Mouse (Mus musculus): ENCODE data around the gene Bfar. TPM values are rescaled to one million over a fixed set of nuclear protein-coding genes. Genes with fewer than 3 reads are reported as not detected.
"Not testable (repeated sequence)": the region's sequence is repeated elsewhere in the genome, so short reads cannot be mapped to it uniquely, and the experiment has no call there.

The Bfar gene
- total RNA-seq, 2 experiments from 2014 or later: 33.1 to 33.2 TPM

GRCm38 (mm10) chr16:13716821-13717553 is 45.3 kb downstream of the Bfar start:
- no peak for DNase-seq (ENCODE audit: low spot score)

DNA sequence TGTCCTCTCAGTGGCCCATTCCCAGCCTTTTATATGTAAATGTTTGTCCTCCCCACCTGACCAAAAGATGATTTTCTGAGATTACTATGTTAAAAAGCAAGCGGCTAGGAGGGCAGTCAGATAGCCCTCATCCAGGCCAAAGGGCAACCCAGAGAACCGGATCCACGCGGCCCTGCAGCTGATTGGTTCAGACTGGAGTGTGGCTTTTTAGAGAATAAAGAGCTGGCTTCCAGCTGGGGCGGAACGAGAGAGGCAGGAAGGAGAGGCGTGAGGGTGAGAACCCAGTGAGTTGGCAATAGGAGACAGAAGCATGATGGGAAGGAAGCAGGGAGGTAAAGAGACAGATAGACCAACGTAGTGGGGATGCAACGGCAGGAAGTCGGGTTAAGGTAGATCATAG is 51.3 kb downstream of the Bfar start:
- no peak for DNase-seq (ENCODE audit: low spot score)

DNA sequence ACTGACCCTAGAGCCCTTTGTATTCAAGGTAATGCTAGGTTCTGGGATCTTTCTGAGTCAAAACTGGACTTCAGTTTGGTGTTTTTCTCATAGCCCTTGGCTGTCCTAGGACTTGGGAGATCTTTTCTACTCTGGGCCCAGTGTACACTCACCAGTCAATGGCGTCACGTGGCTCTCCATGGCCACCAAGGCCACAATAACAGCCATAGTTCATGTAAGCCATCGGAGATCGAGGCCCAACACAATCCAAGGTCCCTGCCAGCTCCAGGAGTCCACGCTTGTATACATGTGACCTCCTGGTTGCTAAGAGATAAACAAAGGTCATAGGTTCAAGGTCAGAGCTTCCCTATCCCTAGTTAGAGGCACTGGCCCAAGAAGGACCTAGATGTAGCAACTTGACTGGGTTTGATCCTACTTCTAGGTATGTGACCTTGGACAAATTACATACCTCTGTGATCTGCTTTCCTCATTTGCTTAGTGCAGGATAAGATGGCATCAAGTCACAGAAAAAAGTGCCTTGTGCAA is 56.2 kb downstream of the Bfar start:
- no peak for DNase-seq (ENCODE audit: low spot score)

DNA sequence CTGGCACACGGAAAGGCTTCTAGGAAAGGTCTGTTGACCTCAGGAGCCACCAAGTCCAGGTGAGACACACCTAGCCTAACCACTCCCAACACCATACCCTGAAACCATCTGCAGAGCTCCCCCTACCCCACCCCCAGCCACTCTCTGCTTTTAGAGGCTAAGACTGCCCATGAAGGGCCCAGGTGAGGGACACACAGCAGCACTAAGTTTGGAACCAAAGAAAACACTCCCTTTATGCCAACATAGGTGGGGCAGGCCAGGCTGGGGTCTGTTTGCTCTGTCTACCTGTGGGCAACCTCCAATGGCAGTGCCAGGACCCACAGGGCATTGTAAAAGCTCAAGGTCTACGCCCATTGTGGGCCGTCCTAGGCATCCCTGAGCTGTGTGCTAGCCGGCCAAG is 57.8 kb downstream of the Bfar start:
- DNase-seq (ENCODE audit: low spot score): no peak

DNA sequence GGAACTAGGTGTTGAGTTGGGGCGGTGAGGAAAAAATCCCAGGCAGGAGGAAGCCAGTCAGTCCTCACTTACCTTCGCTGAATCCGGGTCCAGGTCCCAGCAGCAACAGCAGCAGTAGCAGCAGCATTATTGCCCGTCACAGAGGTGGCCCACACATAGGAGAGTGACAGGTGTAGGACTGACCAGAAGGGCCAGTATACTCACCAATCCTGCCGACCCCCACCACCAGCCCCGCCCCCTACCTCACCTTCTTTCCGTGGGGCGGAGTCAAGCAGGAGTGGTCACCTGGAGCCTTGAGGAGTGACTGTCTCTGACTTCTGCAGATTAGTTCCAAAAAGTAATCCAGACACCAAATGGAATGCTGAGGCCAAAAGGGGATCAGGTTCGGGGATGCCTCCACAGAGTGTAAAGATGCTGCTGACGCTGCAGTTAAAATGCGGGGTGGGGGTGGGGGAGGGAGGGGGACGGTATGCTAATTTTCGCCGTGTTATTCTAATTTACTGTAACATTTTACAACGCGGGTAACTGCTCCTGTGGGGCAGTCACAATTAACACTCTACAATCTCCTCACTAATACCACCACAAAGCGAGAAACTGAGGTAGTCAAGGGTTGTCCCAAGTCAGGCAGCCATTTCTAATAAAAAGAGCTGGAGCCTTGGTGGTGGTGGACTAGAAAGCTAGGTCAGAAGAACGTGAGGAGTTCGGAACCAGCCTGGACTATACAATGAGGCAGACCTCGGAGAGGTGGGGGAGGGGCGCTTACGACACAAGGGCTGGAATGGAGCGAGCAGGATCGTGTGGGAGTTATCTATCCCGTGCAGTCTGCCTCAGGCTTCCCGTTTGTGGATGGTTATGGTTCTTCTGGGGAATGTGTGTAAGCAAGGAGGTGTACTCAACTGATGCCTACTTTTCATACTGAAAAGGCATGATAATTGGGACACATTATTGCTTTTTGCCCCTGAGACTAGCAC is 58.9 kb downstream of the Bfar start, which contains the start of gene Pla2g10:
TSS of gene Pla2g10 (minus strand) at position 699 of the 971 bp plus-strand sequence.
- DNase-seq (ENCODE audit: low spot score): no peak

- DNase-seq (ENCODE audit: low spot score): no peak
Measured at GRCm38 (mm10) chr16:13732786-13733185, 61.1 kb downstream of the Bfar start.

- peak; percentile 69 for DNase-seq (ENCODE audit: low spot score)
Measured at GRCm38 (mm10) chr16:13733518-13734137, 62.0 kb downstream of the Bfar start.

- no peak for DNase-seq (ENCODE audit: low spot score)
Measured at GRCm38 (mm10) chr16:13735977-13736376, 64.3 kb downstream of the Bfar start.

- not testable (repeated sequence) for DNase-seq (ENCODE audit: low spot score)
Measured at GRCm38 (mm10) chr16:13739044-13739443, 67.4 kb downstream of the Bfar start.

DNA sequence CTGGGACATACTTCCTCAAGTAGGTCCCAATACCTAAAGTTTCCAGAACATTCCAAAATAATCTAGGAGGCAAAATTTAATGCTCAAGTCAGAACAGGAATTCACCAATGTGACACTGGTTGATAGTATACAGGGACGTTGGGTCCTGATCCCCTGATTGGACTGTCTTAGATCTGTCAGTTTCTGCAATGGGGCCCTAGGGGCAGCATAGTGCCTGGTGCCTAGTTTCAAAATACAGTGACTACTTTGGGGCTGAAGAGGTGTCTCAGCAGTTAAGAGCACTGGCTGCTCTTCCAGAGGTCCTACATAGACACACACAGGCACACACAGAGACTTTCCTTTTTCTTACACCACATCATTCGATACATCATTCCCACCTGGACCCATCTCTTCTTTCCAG is 69.2 kb downstream of the Bfar start:
- DNase-seq (ENCODE audit: low spot score): no peak

DNA sequence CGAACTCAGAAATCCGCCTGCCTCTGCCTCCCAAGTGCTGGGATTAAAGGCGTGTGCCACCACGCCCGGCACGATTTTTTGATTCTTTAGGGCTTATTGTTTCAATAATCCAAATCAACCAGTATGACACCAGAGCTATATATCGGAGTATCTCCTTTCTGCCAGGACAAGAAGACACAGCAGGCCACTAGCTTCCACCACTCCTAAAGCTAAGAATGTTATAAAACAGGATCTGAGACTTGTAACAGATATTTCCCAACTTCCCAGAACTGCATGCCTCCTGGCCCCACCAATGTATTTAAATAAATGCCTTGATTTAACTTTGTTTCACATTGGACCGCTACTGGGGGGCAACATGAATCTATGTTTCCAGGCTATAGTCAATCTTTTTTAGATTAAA is 76.0 kb downstream of the Bfar start:
- no peak for DNase-seq (ENCODE audit: low spot score)

DNA sequence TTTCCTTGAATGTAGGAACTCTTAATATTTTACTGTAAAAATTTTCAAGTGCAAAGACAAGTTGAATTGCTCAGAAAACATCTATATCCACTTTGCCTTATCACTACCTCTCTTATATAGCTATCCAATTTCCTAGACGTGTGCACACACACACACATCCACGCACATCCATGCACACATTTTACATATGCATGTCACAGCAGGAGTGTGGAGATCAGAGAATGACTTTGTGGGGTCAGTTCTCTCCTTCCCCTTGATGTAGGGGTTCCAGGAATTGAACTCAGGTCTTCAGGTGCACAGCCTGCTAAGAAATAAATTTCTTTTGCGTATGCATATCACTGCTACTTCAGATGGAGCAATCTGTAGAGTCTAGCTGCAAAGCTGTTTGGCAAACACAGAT is 76.5 kb downstream of the Bfar start:
- DNase-seq (ENCODE audit: low spot score): no peak

- not testable (repeated sequence) for DNase-seq (ENCODE audit: low spot score)
Measured at GRCm38 (mm10) chr16:13748813-13749212, 77.2 kb downstream of the Bfar start.

- DNase-seq (ENCODE audit: low spot score): no peak
Measured at GRCm38 (mm10) chr16:13749306-13749705, 77.6 kb downstream of the Bfar start.

GRCm38 (mm10) chr16:13749981-13750380 is 78.3 kb downstream of the Bfar start:
- no peak for DNase-seq (ENCODE audit: low spot score)

GRCm38 (mm10) chr16:13750626-13751025 is 79.0 kb downstream of the Bfar start:
- DNase-seq (ENCODE audit: low spot score): no peak

Other genes with a start within 250 kb of the Bfar start
- gene Parn, start 3.7 kb upstream of the Bfar start, total RNA-seq (2021): 1 to 10 TPM; 6.8 to 7.4 TPM
- gene 3110001I22Rik, start 71 bp downstream of the Bfar start, total RNA-seq (2021): 1 to 10 TPM; 2.3 to 2.7 TPM
- not detected for gene Pla2g10, start 59.1 kb downstream of the Bfar start, total RNA-seq (2021)
- gene Rrn3, start 108.8 kb downstream of the Bfar start, total RNA-seq (2021): 10 to 100 TPM; 33.3 to 36.5 TPM
- gene Ntan1, start 147.0 kb downstream of the Bfar start, total RNA-seq (2021): 10 to 100 TPM; 40.2 to 43.4 TPM
- gene Pdxdc1, start 231.3 kb downstream of the Bfar start, total RNA-seq (2021): 10 to 100 TPM; 46.9 to 51.1 TPM
- gene Mpv17l, start 231.3 kb downstream of the Bfar start, total RNA-seq (2021): under 1 TPM; 0.50 to 0.85 TPM